Mouse (Mus musculus) lung, embryonic 15.5 days (tissue): Measurements from ENCODE around the gene Spata22. TPM values are rescaled to one million over a fixed set of nuclear protein-coding genes. Genes with fewer than 3 reads are reported as not detected.
"Not testable (repeated sequence)": the region's sequence is repeated elsewhere in the genome, so short reads cannot be mapped to it uniquely, and the experiment has no call there.

Experiments used
- ATAC-seq: fragments of 200-750 bp; cut with Nextera tagmentation; 2 replicates; pipeline ENCODE4 v1.8.0; 2017; ENCODE audit warnings: moderate number of reproducible peaks, borderline replicate concordance; ENCODE audit not compliant: low FRiP score, low TSS enrichment; ENCODE audit errors: extremely low read depth
- H3K27ac ChIP-seq: fragments of 300-500 bp; sonication (generic); 2 replicates; pipeline ENCODE4 v1.5.1; 2015; ENCODE audit warnings: moderate library complexity, mild to moderate bottlenecking, inconsistent platforms
- H3K27me3 ChIP-seq: fragments of 300-500 bp; sonication (generic); 2 replicates; pipeline ENCODE4 v1.6.1; 2015; ENCODE audit warnings: inconsistent platforms
- H3K36me3 ChIP-seq: fragments of 300-500 bp; sonication (generic); 2 replicates; pipeline ENCODE4 v1.6.1; 2015; ENCODE audit warnings: inconsistent platforms
- H3K4me1 ChIP-seq: fragments of 300-500 bp; sonication (generic); 2 replicates; pipeline ENCODE4 v1.6.1; 2015; ENCODE audit warnings: inconsistent platforms
- H3K4me2 ChIP-seq: fragments of 300-500 bp; sonication (generic); 2 replicates; pipeline ENCODE4 v1.6.1; 2015; ENCODE audit warnings: inconsistent platforms, mild to moderate bottlenecking, moderate library complexity
- H3K4me3 ChIP-seq: fragments of 300-500 bp; sonication (generic); 2 replicates; pipeline ENCODE4 v1.5.1; 2015; ENCODE audit warnings: mild to moderate bottlenecking, inconsistent platforms
- H3K9ac ChIP-seq: fragments of 300-500 bp; sonication (generic); 2 replicates; pipeline ENCODE4 v1.6.1; 2015; ENCODE audit warnings: inconsistent platforms
- H3K9me3 ChIP-seq: fragments of 300-500 bp; sonication (generic); 2 replicates; pipeline ENCODE4 v1.6.1; 2016; ENCODE audit warnings: inconsistent platforms
- WGBS: fragments of 180-500 bp; shearing (Covaris S2); methylation state at CpG from one replicate; pipeline ENCODE4 v1.1.7; 2015; 5-methylcytosine and 5-hydroxymethylcytosine counted together
- polyA plus RNA-seq: library from polyadenylated mRNA; unstranded; fragments of >200 nt; fragmentation: Nextera tagmentation; extraction: Ambion mirVana; gene quantifications from 2 replicates; pipeline ENCODE4 v1.2.1, GENCODE M21; 2015

Spata22 gene
- polyA plus RNA-seq, result not detected in 2 replicates

DNA sequence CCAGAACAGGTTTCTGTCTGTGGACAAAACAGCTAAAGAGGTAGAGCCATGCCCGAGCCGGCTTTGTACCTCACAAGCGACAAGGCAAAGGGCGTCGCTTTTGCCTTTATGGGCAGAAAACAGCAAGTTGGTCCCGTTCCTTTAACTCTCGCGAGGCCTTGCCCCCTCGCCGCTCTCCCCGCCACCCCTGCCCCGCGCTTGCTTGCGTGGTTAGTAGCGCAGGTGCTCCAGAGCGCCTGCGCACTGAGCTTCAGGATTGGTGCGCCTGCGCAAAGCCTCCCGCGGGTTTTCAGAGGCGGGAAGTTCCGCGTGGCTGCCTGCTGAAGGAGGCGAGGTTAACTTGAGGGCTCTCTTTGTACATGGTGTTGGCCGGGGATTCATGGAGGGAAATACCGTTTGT lies at the start of gene Spata22, which contains the start of the genes Aspa and Gm49340:
Gene Spata22, plus strand, starts transcription at position 300 of the 400 bp plus-strand sequence.
Gene Aspa, minus strand, starts transcription at position 155 of the 400 bp plus-strand sequence.
Gene Gm49340, plus strand, starts transcription at position 300 of the 400 bp plus-strand sequence.
- no peak for ATAC-seq
- no peaks in the 10 kb centered on the region for H3K27me3 ChIP-seq
- no peak within 1 kb of the TSS for H3K27ac ChIP-seq
- 72% methylated on average over 27 of the region's 27 CpGs for WGBS
- 0 out of 2 replicates have a peak, but pooled peaks cover 8% of the 10 kb centered on the region for H3K4me1 ChIP-seq
- no peak within 1 kb of the TSS for H3K4me2 ChIP-seq
- H3K9ac ChIP-seq, result no peak within 1 kb of the TSS
- H3K4me3 ChIP-seq, result no peak within 1 kb of the TSS
- H3K36me3 ChIP-seq, result no peaks in the 10 kb centered on the region
- H3K9me3 ChIP-seq, result no peaks in the 10 kb centered on the region

GRCm38 (mm10) chr11:73280710-73281109 lies 48.8 kb upstream of the Spata22 start:
- peaks cover 31% of the 10 kb centered on the region for H3K4me1 ChIP-seq
- H3K9ac ChIP-seq, result no peak overlapping the region
- H3K4me3 ChIP-seq, result no peak overlapping the region
- 21% methylated on average over 5 of the region's 5 CpGs for whole genome bisulfite sequencing
- H3K27ac ChIP-seq, result no peak overlapping the region
- peak overlapping the region; percentile 60; the same call in 1 of the 2 replicates for H3K4me2 ChIP-seq
- no peaks in the 10 kb centered on the region for H3K9me3 ChIP-seq
- H3K27me3 ChIP-seq, result no peaks in the 10 kb centered on the region
- H3K36me3 ChIP-seq, result no peaks in the 10 kb centered on the region
- ATAC-seq, result no peak

DNA sequence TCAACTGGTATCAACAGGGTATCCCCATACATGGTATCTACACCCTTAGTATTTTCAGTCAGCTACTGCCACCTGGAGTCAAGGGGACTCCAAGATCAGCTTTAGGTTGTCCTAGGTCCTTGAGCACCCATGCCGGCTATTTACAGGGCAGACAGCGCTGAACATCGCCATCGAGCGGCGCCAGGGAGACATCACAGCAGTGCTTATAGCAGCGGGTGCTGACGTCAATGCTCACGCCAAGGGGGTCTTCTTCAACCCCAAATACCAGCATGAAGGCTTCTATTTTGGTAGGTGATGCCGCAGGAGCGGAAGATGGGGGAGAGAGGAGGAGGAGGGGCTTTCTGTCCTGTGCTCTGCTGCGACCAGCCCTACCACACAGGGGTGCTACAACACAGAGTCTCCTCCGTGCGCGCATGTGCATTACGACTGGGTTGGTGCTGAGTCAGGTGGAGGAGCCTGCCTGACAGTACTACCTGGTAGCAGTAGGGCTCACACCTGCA lies 48.0 kb upstream of the Spata22 start:
- Histone ChIP-seq H3K9ac (no peak overlapping the region), H3K36me3 (no peaks in the 10 kb centered on the region), H3K27me3 (no peaks in the 10 kb centered on the region), H3K4me1 (peaks cover 31% of the 10 kb centered on the region), H3K4me2 (peak overlapping the region; percentile 60), H3K4me3 (peak overlapping the region; percentile 35), H3K27ac (no peak overlapping the region), H3K9me3 (no peaks in the 10 kb centered on the region)
- WGBS, result 5% methylated on average over 16 of the region's 16 CpGs
- ATAC-seq, result peak; percentile 44; the same call in 1 of the 2 replicates

DNA sequence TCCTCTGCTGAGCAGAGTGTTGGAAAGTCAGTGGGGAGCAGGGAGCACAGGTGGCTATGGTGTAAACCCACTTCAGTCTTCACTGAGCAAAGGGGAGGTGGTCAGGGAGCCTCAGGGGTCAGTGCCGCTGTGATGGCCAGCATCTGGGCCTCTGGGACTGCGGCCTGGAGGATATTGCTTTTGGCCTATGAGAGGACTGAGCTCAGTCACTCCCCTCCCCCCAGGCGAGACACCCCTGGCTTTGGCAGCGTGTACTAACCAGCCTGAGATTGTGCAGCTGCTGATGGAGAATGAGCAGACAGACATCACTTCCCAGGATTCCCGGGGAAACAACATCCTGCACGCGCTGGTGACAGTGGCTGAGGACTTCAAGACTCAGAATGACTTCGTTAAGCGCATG lies 46.2 kb upstream of the Spata22 start:
- Histone ChIP-seq H3K4me3 (no peak overlapping the region), H3K9me3 (no peaks in the 10 kb centered on the region), H3K4me1 (peaks cover 31% of the 10 kb centered on the region), H3K4me2 (no peak overlapping the region), H3K27me3 (no peaks in the 10 kb centered on the region), H3K9ac (no peak overlapping the region), H3K27ac (peak overlapping the region; percentile 65), H3K36me3 (no peaks in the 10 kb centered on the region)
- peak; percentile 77 for ATAC-seq
- WGBS, result 42% methylated on average over 9 of the region's 9 CpGs

- peak overlapping the region; percentile 65 for H3K27ac ChIP-seq
- H3K27me3 ChIP-seq, result no peaks in the 10 kb centered on the region
- no peak for ATAC-seq
Observed at GRCm38 (mm10) chr11:73283926-73284325, 45.6 kb upstream of the Spata22 start.

GRCm38 (mm10) chr11:73284351-73284750 lies 45.2 kb upstream of the Spata22 start:
- Histone ChIP-seq H3K9me3 (no peaks in the 10 kb centered on the region), H3K4me2 (no peak overlapping the region), H3K4me3 (no peak overlapping the region), H3K36me3 (no peaks in the 10 kb centered on the region), H3K4me1 (peaks cover 31% of the 10 kb centered on the region), H3K27me3 (no peaks in the 10 kb centered on the region), H3K27ac (peak overlapping the region; percentile 65), H3K9ac (no peak overlapping the region)
- no peak for ATAC-seq

More at GRCm38 (mm10) chr11:73283926-73284325, 45.6 kb upstream of the Spata22 start:
- no peaks in the 10 kb centered on the region for H3K9me3 ChIP-seq
- 33% methylated on average over 1 of the region's 1 CpGs for WGBS
- H3K36me3 ChIP-seq, result no peaks in the 10 kb centered on the region
- no peak overlapping the region for H3K4me3 ChIP-seq
- no peak overlapping the region for H3K4me2 ChIP-seq
- no peak overlapping the region for H3K9ac ChIP-seq
- peaks cover 31% of the 10 kb centered on the region for H3K4me1 ChIP-seq

DNA sequence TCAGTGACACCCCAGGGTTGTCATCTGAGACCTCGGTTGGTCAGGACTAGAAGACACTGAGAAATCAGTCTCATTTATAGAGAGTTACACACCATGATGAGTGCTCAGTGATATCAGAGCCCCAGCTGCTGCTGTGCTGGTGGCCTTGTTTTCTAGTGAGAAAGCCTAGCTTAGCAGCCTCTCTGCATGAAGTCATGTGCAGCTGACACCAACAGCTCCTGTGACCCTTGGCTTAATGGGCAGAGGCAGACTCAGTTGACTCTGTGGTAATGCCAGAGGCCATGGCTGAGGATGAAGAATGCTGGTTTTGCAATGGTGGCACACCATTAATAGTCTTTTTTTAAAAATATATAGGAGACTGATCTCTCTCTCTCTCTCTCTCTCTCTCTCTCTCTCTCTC lies 39.9 kb upstream of the Spata22 start:
- Histone ChIP-seq H3K27me3 (no peaks in the 10 kb centered on the region), H3K4me3 (no peak overlapping the region), H3K9me3 (no peaks in the 10 kb centered on the region), H3K4me2 (no peak overlapping the region), H3K9ac (no peak overlapping the region), H3K4me1 (no peaks in the 10 kb centered on the region), H3K36me3 (no peaks in the 10 kb centered on the region), H3K27ac (no peak overlapping the region)
- no peak for ATAC-seq
- 62% methylated on average over 1 of the region's 1 CpGs for WGBS

GRCm38 (mm10) chr11:73303123-73303522 lies 26.4 kb upstream of the Spata22 start:
- ATAC-seq, result no peak
- 61% methylated on average over 2 of the region's 2 CpGs for WGBS
- no peaks in the 10 kb centered on the region for H3K36me3 ChIP-seq
- no peaks in the 10 kb centered on the region for H3K4me1 ChIP-seq
- H3K9me3 ChIP-seq, result no peaks in the 10 kb centered on the region
- H3K27me3 ChIP-seq, result no peaks in the 10 kb centered on the region
- H3K4me3 ChIP-seq, result no peak overlapping the region
- H3K27ac ChIP-seq, result no peak overlapping the region
- no peak overlapping the region for H3K4me2 ChIP-seq
- no peak overlapping the region for H3K9ac ChIP-seq

GRCm38 (mm10) chr11:73315961-73316360 lies 13.6 kb upstream of the Spata22 start:
- Histone ChIP-seq H3K27ac (no peak overlapping the region), H3K9ac (no peak overlapping the region), H3K36me3 (no peaks in the 10 kb centered on the region), H3K4me3 (no peak overlapping the region), H3K4me2 (no peak overlapping the region), H3K27me3 (no peaks in the 10 kb centered on the region), H3K9me3 (no peaks in the 10 kb centered on the region), H3K4me1 (no peaks in the 10 kb centered on the region)
- WGBS, result 48% methylated on average over 3 of the region's 3 CpGs
- no peak for ATAC-seq

- H3K27ac ChIP-seq, H3K4me2 ChIP-seq, H3K4me3 ChIP-seq, H3K27me3 ChIP-seq, H3K36me3 ChIP-seq, H3K9ac ChIP-seq, ATAC-seq, H3K4me1 ChIP-seq, H3K9me3 ChIP-seq: not testable (repeated sequence)
- WGBS, result 69% methylated on average over 2 of the region's 2 CpGs
Observed at GRCm38 (mm10) chr11:73318581-73318980, 11.0 kb upstream of the Spata22 start.

DNA sequence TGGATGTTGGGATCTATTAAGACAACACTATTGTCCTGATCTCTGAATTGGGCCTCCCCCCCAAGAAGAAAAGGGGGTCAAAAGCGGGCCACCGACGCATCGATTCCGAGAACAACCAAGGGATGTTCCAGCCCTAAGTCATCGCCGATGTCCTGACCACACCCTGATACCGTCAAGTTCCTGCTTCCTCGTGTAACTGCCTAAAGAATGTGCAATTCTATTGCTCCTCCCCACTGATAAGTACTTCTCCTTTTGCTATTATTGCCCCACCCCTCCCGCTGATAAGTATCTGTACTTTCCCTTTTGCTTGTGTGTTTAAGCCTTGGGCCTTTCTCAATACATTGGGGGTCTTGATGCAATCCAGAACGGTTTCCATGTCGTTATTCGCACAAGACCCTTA lies 8.5 kb upstream of the Spata22 start:
- H3K4me2 ChIP-seq, H3K9ac ChIP-seq, H3K4me1 ChIP-seq, H3K27ac ChIP-seq, ATAC-seq, H3K36me3 ChIP-seq, H3K27me3 ChIP-seq, H3K4me3 ChIP-seq, H3K9me3 ChIP-seq: not testable (repeated sequence)
- WGBS, result 92% methylated on average over 13 of the region's 13 CpGs

- WGBS, result 61% methylated on average over 9 of the region's 9 CpGs
- H3K27ac ChIP-seq, result no peak overlapping the region
Observed at GRCm38 (mm10) chr11:73323906-73324830, 5.4 kb upstream of the Spata22 start.

More at GRCm38 (mm10) chr11:73323906-73324830, 5.4 kb upstream of the Spata22 start:
- no peak overlapping the region for H3K9ac ChIP-seq
- no peaks in the 10 kb centered on the region for H3K36me3 ChIP-seq
- H3K4me2 ChIP-seq, result no peak overlapping the region
- H3K4me1 ChIP-seq, result 0 out of 2 replicates have a peak, but pooled peaks cover 8% of the 10 kb centered on the region
- no peak overlapping the region for H3K4me3 ChIP-seq
- no peak for ATAC-seq
- no peaks in the 10 kb centered on the region for H3K9me3 ChIP-seq
- no peaks in the 10 kb centered on the region for H3K27me3 ChIP-seq
